Mouse (Mus musculus) adrenal gland, postnatal 14 days (tissue): ENCODE data around the gene Tmem45a2. TPM values are rescaled to one million over a fixed set of nuclear protein-coding genes. Genes with fewer than 3 reads are reported as not detected.
A peak's percentile ranks its signal among the peaks of the same experiment; 100 is the strongest.
"Not testable (repeated sequence)": the region's sequence is repeated elsewhere in the genome, so short reads cannot be mapped to it uniquely, and the experiment has no call there.

Experiments
- DNase-seq: peaks from one replicate; pipeline ENCODE4 v3.0.0; 2021; ENCODE audit warnings: mixed read lengths
- long read RNA-seq, 2 experiments: library from polyadenylated mRNA; stranded (forward); transcript quantifications; one replicate each; pipeline ENCODE4 v2.0.0; 2021
- total RNA-seq: library from RNA; stranded (reverse); gene quantifications from 2 replicates; pipeline ENCODE4 v1.2.3, GENCODE M21; 2021

Gene Tmem45a2
- 0.11 TPM in 1 of 2 replicates, not detected in the other for total RNA-seq
- long read RNA-seq, experiment 1, result 0 reads
- long read RNA-seq, experiment 2, result 0 reads

GRCm38 (mm10) chr16:57071132-57071639, at the start of gene Tmem45a2:
Tmem45a2 (minus strand) TSS chr16:57071372.
- no peak for DNase-seq

GRCm38 (mm10) chr16:57117562-57117961, 46.4 kb upstream of the Tmem45a2 start:
- DNase-seq, result no peak

DNA sequence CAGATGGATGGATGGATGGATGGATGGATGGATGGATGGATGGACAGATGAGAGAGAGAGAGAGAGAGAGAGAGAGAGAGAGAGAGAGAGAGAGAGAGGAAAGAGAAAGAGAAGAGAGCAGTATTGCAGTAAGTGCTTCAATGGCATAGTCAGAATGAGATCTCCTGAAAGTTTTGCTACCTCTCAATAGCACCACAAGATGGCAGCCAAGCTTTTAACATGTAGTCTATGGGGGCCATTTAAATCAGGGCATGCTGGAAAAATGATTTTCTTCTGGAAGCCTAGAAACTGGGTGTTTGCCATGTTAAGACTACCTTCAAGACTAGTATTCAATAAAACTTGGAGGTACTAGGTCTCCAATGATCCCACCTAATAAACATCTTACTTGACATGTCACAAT, 44.9 kb upstream of the Tmem45a2 start:
- DNase-seq, result peak; percentile 18

GRCm38 (mm10) chr16:57106185-57106960, 35.2 kb upstream of the Tmem45a2 start:
- no peak for DNase-seq

GRCm38 (mm10) chr16:57101174-57101573, 30.0 kb upstream of the Tmem45a2 start:
- no peak for DNase-seq

DNA sequence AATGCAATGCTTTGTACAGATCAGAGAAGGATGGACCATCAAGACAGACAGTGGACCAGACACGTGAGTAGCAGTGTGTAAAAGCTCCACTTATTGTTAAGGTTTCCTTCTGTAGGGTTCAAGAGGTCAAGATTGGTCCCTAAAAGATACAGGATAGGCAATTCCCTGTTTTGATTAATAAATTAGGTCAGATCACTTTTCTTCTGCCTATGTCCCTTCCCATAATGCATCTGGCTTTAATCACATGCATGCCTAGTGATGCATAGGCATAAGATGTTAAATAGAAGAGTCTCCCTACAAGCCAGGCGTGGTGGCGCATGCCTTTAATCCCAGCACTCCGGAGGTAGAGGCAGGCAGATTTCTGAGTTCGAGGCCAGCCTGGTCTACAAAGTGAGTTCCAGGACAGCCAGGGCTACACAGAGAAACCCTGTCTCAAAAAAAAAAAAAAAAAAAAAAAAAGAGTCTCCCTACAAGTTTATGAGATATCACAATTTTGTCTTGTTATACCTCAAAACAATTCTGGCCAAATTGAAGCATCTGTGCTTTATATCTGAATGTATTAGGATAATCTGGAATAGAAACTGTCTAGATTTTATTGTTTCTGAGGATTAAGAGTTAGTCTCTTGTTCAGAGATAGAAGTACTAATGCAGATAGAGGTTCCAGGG, 28.5 kb upstream of the Tmem45a2 start:
- DNase-seq, result no peak

GRCm38 (mm10) chr16:57098468-57099144, 27.4 kb upstream of the Tmem45a2 start:
- no peak for DNase-seq

- DNase-seq, result no peak
These were observed 21.9 kb upstream of the Tmem45a2 start for GRCm38 (mm10) chr16:57092911-57093605.

DNA sequence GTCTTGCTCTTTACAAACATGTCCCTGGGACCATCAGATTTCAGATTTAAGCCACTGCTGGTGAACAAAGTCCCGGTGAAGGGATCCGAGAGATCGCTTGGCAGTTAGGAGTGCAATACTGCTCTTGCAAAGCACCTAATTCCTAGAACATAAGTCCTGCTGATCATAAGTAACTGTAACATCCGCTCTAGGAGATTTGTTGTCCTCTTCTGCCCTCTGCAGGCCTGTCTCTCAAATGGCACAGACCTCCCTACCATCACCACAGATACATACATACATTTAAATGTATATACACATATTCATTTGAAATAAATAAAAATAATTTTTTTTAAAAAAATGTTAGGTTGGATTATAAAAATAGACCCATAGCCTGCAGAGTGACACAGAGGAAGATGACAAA, 21.3 kb upstream of the Tmem45a2 start:
- peak; percentile 66 for DNase-seq

DNA sequence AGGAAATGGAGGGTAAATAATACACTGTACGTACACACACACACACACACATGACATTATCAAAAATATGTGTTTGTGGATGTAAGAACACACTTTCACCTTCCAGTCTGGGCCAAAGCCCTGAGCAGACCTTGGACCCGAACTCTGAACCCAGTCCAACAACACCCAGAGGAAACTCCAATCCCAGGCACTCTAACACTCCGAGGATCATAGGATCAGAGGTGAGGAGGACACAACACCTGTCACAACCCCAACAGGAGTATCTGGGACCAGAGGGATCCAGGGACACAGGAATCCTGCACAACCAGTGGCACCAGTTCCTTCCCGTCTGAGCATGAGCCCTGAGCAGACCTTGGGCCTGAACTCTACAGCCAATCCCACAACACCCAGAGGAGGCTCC, 8.4 kb upstream of the Tmem45a2 start:
- DNase-seq, result no peak

DNA sequence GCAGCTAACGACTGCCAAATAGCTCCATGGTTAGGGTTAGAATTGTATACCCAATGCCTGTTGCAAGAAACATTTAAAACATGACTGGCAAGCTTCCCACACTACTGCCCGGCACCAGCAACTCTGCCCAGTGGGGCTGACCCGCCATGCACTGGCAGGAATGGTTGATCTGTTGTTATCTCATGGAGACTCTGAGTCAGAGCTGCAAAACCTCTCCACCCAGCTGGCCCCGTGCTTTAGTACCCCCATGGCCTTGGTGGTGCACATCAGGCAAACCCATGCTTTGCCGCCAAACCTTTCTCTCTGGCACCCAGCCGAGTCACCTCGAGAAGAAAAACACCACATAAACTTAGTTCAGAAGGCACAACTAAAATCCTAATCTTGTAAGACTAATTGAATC, 4.8 kb upstream of the Tmem45a2 start:
- peak; percentile 68 for DNase-seq

GRCm38 (mm10) chr16:57062045-57062444, 9.1 kb downstream of the Tmem45a2 start:
- DNase-seq, result no peak

- DNase-seq, result no peak
These were observed 14.2 kb downstream of the Tmem45a2 start for GRCm38 (mm10) chr16:57056995-57057394.

DNA sequence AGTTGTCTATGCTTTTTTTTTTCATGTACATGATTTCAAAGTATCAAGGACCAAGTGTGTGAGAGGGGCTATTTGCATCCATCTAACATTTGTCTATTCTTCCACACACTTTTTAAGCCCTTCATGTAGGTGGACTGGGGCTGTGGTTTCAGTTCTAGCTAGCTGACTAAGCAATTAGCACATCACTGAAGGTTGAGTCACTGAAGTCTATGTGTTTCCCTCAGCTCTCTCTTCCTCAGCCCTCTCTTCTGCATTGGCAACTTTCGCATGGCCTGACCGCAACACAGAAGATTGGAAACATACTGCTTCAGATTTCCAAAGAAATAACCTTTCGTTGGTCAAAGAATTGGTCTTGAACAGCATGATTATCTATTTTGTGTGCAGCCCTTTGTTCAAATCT, 21.2 kb downstream of the Tmem45a2 start:
- no peak for DNase-seq

GRCm38 (mm10) chr16:57038600-57038999, 32.6 kb downstream of the Tmem45a2 start:
- no peak for DNase-seq

DNA sequence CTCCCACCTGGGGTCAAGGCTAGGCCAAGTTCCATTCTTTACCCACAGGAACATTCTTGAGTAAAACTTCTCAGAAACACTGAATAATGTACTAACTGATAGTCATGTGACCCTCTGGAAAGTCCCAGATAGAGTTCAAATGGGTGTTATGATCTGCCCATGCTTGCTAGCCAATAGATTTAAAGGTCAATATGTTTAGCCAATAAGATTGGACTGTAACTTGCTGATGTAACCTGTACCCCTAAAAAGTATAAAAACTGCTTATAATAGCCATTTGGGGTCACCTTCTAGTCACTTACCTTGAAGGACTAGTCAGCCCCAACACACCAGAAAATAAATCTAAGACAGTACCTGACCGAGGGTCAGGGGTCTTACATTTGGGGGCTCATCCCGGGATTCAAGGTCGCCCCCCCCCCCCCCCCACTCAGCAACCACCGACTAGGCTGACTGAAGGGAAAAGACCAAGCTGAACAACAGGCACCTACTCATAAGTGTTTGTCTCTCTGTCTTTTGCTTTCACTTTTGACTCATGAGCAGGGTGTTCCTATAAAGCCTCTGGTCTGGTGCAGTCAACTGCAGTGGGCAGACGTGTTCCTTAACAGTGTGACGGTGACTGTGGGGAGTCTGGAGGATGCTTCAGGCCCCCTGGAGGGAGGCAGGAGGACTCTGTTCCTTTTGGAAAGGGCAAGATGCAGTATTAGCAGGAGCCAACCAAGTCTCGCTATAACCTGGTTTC, 40.9 kb downstream of the Tmem45a2 start:
- DNase-seq, result no peak

GRCm38 (mm10) chr16:56998283-56998682, 72.9 kb downstream of the Tmem45a2 start:
- not testable (repeated sequence) for DNase-seq
